Mouse (Mus musculus) embryonic facial prominence, embryonic 14.5 days (tissue): ENCODE measurements at regions not wholly inside any gene's neighbourhood (a gene's known extent, or its start where the extent isn't known, plus 50 kb on each side); places are given as distances from the start of the nearest gene placed in this dataset.

Experiments used
- ATAC-seq: fragments of 200-750 bp; cut with Nextera tagmentation; 2 replicates; pipeline ENCODE4 v1.8.0; 2017; ENCODE audit warnings: low read depth, moderate number of reproducible peaks, moderate TSS enrichment
- DNase-seq: peaks from one replicate; pipeline ENCODE4 v3.0.0-alpha.2; 2015; ENCODE audit warnings: low spot score
- H3K27ac ChIP-seq: fragments of 300-500 bp; sonication (generic); replicated peaks from 2 replicates; pipeline ENCODE4 v1.5.1; 2014; ENCODE audit warnings: low read depth, mild to moderate bottlenecking, low read length, moderate library complexity
- H3K27me3 ChIP-seq: fragments of 300-500 bp; sonication (generic); replicated peaks from 2 replicates; pipeline ENCODE4 v1.6.1; 2014; ENCODE audit warnings: low read length; ENCODE audit not compliant: control insufficient read depth, insufficient read depth
- H3K36me3 ChIP-seq: fragments of 300-500 bp; sonication (generic); 2 replicates; pipeline ENCODE4 v1.6.1; 2014; ENCODE audit warnings: low read length, mixed read lengths; ENCODE audit not compliant: control insufficient read depth, insufficient read depth
- H3K4me1 ChIP-seq: fragments of 300-500 bp; sonication (generic); 2 replicates; pipeline ENCODE4 v1.6.1; 2014; ENCODE audit warnings: antibody characterized with exemption, low read length; ENCODE audit not compliant: control insufficient read depth, insufficient read depth
- H3K4me2 ChIP-seq: fragments of 300-500 bp; sonication (generic); 2 replicates; pipeline ENCODE4 v1.6.1; 2014; ENCODE audit warnings: low read depth, mild to moderate bottlenecking, low read length, moderate library complexity, mixed read lengths
- H3K4me3 ChIP-seq: fragments of 300-500 bp; sonication (generic); 2 replicates; pipeline ENCODE4 v1.5.1; 2014; ENCODE audit warnings: low read depth, mild to moderate bottlenecking, low read length
- H3K9ac ChIP-seq: fragments of 300-500 bp; sonication (generic); 2 replicates; pipeline ENCODE4 v1.6.1; 2014; ENCODE audit warnings: low read depth, mild to moderate bottlenecking, low read length, moderate library complexity, mixed read lengths
- H3K9me3 ChIP-seq: fragments of 300-500 bp; sonication (generic); 2 replicates; pipeline ENCODE4 v1.6.1; 2016; ENCODE audit warnings: low read length; ENCODE audit not compliant: control insufficient read depth
- WGBS: fragments of 180-500 bp; shearing (Covaris S2); extraction: QIAGEN DNeasy Blood & Tissue Kit; methylation state at CpG from one replicate; pipeline ENCODE4 v1.1.7; 2014; 5-methylcytosine and 5-hydroxymethylcytosine counted together

DNA sequence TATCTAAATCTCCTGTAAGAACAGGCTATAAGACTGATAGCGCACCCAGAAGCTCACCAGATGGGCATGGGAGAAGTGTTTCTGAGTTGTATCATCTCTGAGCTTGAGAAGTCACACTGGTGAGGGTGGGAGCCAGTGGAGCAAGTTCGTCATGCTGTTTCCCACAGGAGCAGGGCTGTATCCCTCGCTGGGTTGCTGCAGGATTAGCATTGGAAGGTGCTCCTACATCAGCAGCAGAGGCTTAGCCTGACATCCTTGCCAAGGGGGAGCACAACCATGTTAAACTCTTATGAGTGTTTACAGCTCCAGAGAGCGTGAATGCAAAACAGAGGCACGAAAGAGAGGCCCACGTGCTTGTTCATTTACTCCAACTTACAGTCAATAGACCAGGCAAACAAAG, 395.4 kb upstream of the Atp11b start:
- H3K9me3 ChIP-seq: no peaks in the 10 kb centered on the region
- H3K27ac ChIP-seq: no peak overlapping the region
- no peak overlapping the region for H3K9ac ChIP-seq
- WGBS: 77% methylated on average over 6 of the region's 6 CpGs
- no peaks in the 10 kb centered on the region for H3K36me3 ChIP-seq
- no peak overlapping the region for H3K4me2 ChIP-seq
- no peak overlapping the region for H3K4me3 ChIP-seq
- H3K4me1 ChIP-seq: no peaks in the 10 kb centered on the region
- DNase-seq (no peak), ATAC-seq (no peak)
- no peaks in the 10 kb centered on the region for H3K27me3 ChIP-seq

DNA sequence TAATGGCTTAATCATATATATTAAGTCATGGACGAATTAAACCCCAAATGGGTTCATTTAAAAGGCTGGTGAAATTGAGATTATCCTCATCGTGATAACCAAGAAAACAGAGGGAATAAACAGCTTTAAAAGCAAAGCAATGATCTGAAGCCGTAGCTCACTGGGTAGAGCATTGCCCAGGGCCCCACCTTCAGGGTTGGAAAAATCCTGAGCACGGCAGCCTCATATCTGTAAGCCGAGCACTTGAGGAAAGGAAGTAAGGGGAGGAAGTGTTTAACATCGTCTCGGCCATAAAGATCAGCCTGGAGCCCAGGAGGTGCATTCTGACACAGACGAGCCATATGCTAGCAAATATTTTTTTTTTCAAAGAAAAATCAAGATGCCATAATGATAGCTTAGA, 394.6 kb upstream of the Atp11b start:
- Histone ChIP-seq H3K4me3 (no peak overlapping the region), H3K27me3 (no peaks in the 10 kb centered on the region), H3K4me1 (no peaks in the 10 kb centered on the region), H3K27ac (no peak overlapping the region), H3K36me3 (no peaks in the 10 kb centered on the region), H3K4me2 (no peak overlapping the region), H3K9me3 (no peaks in the 10 kb centered on the region), H3K9ac (no peak overlapping the region)
- ATAC-seq: no peak
- WGBS: 38% methylated on average over 8 of the region's 8 CpGs
- no peak for DNase-seq

DNA sequence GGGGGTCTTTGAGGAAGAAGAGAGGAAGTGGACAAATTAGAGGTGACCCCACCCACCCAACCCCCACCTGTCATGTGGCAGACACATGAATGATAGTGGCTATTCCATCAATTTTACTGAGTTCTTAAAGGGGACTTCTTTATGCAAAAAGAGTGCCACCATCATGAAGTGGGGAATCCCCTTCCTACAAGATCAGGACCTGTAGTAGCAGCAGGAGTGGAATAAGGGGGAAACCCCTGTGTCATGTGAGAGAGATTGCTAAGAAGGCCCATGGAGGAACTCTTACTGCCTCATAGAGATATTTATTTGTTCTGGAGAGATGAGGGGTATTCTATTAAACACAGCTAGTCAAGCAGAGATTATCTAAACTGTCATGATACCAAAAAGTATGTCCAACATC, 393.4 kb upstream of the Atp11b start:
- H3K27ac ChIP-seq: no peak overlapping the region
- H3K36me3 ChIP-seq: no peaks in the 10 kb centered on the region
- no peaks in the 10 kb centered on the region for H3K4me1 ChIP-seq
- no peak for ATAC-seq
- H3K27me3 ChIP-seq: no peaks in the 10 kb centered on the region
- H3K9me3 ChIP-seq: no peaks in the 10 kb centered on the region
- no peak overlapping the region for H3K4me3 ChIP-seq
- H3K4me2 ChIP-seq: no peak overlapping the region
- no peak overlapping the region for H3K9ac ChIP-seq
- no peak for DNase-seq

DNA sequence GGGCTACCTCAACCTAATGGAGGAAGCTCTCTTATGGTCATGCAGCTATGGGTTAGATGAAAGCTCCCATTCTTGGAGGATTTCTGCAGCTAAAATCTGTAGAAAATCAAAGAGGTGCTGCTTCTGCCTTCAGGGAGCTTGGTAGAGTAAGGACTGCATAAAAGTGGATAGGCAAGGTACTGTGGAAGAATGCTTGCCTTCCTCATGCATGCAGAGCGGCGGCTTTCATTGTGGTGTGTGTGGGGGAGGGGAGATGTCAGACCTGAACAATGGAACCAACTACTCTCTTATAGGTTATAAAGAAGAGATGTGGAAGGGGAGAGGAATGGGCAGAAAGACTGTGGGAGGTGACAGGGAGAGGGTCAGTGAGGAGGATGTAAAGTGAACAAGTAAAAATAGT, 392.8 kb upstream of the Atp11b start:
- H3K36me3 ChIP-seq: no peaks in the 10 kb centered on the region
- no peaks in the 10 kb centered on the region for H3K4me1 ChIP-seq
- no peak overlapping the region for H3K4me2 ChIP-seq
- H3K9me3 ChIP-seq: no peaks in the 10 kb centered on the region
- WGBS: 84% methylated on average over 2 of the region's 2 CpGs
- no peak overlapping the region for H3K9ac ChIP-seq
- no peak overlapping the region for H3K27ac ChIP-seq
- no peak overlapping the region for H3K4me3 ChIP-seq
- no peaks in the 10 kb centered on the region for H3K27me3 ChIP-seq
- ATAC-seq: no peak
- DNase-seq: no peak

DNA sequence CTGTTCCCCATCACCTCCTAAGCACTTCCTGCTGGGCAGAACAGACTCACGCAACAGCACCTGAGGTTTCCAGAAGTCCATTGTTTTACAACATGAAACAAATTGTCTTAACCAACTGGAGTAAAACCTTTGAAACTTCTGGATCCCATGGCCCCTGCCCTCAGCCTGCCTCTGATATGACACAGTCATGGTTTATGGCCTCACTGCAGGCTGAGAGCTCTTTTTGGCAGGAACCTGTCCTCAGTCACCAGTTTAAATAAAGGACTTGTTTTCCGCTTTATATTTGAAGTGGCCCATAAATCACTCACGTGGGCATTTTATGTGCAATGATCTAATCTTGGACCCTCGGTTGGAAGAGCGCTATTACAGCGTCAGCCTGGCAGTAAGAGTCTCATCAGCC, 388.5 kb upstream of the Atp11b start:
- WGBS: 93% methylated on average over 6 of the region's 6 CpGs
- Histone ChIP-seq H3K27ac (no peak overlapping the region), H3K9ac (no peak overlapping the region), H3K4me1 (no peaks in the 10 kb centered on the region), H3K4me2 (no peak overlapping the region), H3K27me3 (no peaks in the 10 kb centered on the region), H3K4me3 (no peak overlapping the region), H3K36me3 (no peaks in the 10 kb centered on the region), H3K9me3 (no peaks in the 10 kb centered on the region)
- ATAC-seq (no peak), DNase-seq (no peak)

DNA sequence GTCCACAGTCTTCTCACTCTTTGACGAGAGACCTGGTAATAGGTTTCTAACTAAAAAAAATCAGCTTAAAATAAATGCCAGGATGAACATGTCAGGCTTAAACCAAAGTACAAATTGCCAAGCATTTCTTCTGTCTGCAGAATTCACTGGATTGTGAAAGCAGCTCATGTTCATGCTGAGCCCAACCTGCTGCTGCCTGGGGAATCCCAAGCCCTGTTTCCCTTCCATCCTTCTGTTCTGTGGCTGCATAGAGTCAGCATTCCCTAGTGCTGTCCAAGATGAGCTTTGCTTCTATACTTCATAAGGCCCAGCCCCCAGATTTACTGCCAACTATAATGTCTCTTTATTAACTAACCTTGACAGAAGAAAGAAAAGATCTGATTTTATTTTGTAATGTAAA, 381.6 kb upstream of the Atp11b start:
- WGBS: 67% methylated on average over 1 of the region's 1 CpGs
- Histone ChIP-seq H3K27me3 (no peaks in the 10 kb centered on the region), H3K4me1 (no peaks in the 10 kb centered on the region), H3K27ac (no peak overlapping the region), H3K9me3 (no peaks in the 10 kb centered on the region), H3K4me2 (no peak overlapping the region), H3K9ac (no peak overlapping the region), H3K4me3 (no peak overlapping the region), H3K36me3 (no peaks in the 10 kb centered on the region)
- ATAC-seq (no peak), DNase-seq (no peak)

DNA sequence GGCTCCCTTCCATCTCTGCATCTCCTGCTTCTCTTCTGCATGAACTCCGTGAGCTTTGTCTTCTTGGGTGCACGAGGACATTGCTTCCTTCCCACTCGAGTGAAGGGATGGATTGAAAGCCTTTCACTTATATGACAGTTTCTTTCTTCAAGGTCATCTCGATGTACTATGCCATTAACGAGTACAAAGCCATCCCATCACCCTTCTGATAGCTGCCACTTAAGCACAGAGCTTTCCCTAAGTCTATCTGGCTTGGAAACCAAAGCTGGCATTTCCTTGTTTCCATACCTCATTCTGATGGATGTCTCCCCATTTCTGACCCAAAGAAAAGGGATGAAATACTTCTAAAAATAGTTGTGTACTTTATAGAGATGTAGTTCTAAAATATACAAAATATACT, 366.5 kb upstream of the Atp11b start:
- ATAC-seq: no peak
- no peak overlapping the region for H3K4me2 ChIP-seq
- no peak for DNase-seq
- 76% methylated on average over 5 of the region's 5 CpGs for WGBS
- no peak overlapping the region for H3K9ac ChIP-seq
- H3K9me3 ChIP-seq: no peaks in the 10 kb centered on the region
- no peaks in the 10 kb centered on the region for H3K4me1 ChIP-seq
- H3K4me3 ChIP-seq: no peak overlapping the region
- H3K36me3 ChIP-seq: no peaks in the 10 kb centered on the region
- H3K27ac ChIP-seq: no peak overlapping the region
- no peaks in the 10 kb centered on the region for H3K27me3 ChIP-seq

DNA sequence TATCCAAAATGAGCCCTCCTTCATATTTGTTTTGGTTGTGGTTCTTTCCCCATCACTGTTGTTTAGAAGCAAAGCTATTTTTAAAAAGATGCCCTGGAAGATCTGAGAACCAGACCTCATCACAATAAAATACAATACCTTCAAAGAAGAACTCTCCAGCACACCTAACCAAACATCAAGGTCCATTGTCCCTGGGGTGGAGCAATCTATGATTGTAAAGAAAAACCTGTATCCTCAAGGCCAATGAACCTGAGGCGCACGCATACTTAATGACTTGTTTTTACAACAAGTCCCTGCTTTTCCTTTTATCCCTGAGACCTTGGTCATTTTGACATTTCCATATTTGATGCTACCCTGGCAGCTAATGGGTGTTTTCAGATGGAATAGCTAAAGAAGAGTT, 361.2 kb upstream of the Atp11b start:
- no peak for DNase-seq
- ATAC-seq: no peak
- Histone ChIP-seq H3K27me3 (no peaks in the 10 kb centered on the region), H3K36me3 (no peaks in the 10 kb centered on the region), H3K4me1 (no peaks in the 10 kb centered on the region), H3K4me3 (no peak overlapping the region), H3K9me3 (no peaks in the 10 kb centered on the region), H3K9ac (no peak overlapping the region), H3K4me2 (no peak overlapping the region), H3K27ac (no peak overlapping the region)
- 97% methylated on average over 2 of the region's 2 CpGs for WGBS

DNA sequence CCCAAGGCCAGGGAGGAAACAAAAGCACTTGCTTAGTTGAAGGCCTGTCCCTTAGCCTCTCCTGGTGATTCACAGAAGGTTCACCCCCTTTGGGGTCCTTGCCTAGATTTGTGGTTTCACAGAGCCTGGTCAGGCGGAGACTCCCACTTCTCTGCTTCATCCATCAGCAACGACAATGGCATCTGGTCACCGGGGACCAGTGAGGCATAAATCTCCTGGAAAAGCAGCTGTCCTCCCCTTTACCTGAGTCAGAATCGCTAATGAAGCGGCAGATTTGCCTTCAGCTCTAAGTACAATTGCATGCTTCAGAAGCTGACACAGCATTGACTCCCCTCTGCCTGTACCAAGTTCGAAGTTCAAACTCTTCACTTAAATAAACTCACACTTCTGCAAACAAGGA, 353.7 kb upstream of the Atp11b start:
- no peak for ATAC-seq
- no peak overlapping the region for H3K4me2 ChIP-seq
- H3K4me3 ChIP-seq: no peak overlapping the region
- WGBS: 64% methylated on average over 6 of the region's 6 CpGs
- no peak overlapping the region for H3K27ac ChIP-seq
- no peaks in the 10 kb centered on the region for H3K27me3 ChIP-seq
- no peaks in the 10 kb centered on the region for H3K36me3 ChIP-seq
- H3K4me1 ChIP-seq: peaks cover 4% of the 10 kb centered on the region
- no peaks in the 10 kb centered on the region for H3K9me3 ChIP-seq
- no peak for DNase-seq
- H3K9ac ChIP-seq: no peak overlapping the region
